Mouse (Mus musculus) lung, postnatal 10 days (tissue): ENCODE measurements around the gene Gstt1.

ENCODE experiments used
- DNase-seq: peaks from one replicate; pipeline ENCODE4 v3.0.0; 2021

Gstt1 gene

GRCm38 (mm10) chr10:75763682-75764518 is 34.5 kb downstream of the Gstt1 start, which contains the start of gene Cabin1:
Cabin1 (minus strand) TSS chr10:75764341.
- DNase-seq, result peak; percentile 98

GRCm38 (mm10) chr10:75762413-75762812 is 36.0 kb downstream of the Gstt1 start:
- DNase-seq, result no peak

DNA sequence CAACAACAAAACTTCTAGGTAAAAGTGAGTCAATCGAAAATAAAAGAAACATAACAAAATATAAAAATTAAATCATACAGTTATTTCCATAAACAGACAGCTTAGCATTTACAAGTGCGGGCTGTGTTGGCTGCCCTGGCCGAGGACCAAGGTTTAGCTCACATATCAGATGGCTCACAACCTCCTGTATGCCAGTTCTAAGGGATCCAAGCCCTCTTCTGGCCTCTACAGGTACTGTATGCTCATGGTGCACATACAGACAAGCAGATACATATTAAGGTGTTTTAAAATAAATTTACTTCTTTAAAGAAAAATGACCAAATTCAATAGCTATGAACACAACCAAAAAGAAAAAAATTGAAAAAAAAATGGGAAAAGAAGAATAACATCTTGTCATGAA is 38.1 kb downstream of the Gstt1 start:
- no peak for DNase-seq

DNA sequence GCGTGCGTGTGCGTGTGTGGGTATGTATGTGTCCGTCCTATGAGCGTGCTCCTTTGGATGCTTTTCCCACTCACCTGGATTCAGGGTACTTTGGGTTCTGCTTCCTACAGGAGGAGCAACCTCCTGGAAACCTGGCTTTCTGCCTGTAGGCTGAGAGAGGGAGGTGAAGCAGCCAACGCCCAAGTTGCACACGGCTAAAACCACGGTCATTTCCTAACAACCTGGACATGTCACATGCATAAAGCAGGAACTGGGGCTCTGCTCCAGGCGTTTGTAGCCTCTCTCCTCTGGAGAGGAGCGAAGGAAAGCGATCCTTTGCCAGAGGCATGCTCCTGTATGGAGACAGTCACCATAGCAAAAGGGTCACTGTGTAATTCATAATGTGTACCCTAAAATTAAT is 41.7 kb downstream of the Gstt1 start:
- no peak for DNase-seq

- DNase-seq, result peak; percentile 87
Observed at GRCm38 (mm10) chr10:75744017-75744416, 54.4 kb downstream of the Gstt1 start.

DNA sequence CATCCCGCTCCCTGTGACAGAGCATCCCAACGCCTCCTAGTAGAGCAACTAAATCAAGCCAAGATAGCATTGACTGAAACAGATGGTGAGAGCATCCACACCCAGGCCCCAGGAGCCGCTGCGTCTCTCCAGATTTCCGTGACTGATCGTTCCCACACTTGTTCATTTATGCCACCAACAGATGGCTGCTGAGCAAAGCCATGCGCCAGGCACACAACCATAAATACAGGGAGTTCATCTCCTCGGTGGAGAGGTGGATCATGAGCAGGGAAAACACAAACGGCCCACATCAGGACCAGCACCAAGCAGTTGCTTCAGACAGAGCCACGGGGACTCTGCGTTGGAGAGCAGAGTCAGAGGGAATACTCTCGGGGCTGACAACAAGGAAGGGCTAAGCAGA is 55.0 kb downstream of the Gstt1 start:
- no peak for DNase-seq

DNA sequence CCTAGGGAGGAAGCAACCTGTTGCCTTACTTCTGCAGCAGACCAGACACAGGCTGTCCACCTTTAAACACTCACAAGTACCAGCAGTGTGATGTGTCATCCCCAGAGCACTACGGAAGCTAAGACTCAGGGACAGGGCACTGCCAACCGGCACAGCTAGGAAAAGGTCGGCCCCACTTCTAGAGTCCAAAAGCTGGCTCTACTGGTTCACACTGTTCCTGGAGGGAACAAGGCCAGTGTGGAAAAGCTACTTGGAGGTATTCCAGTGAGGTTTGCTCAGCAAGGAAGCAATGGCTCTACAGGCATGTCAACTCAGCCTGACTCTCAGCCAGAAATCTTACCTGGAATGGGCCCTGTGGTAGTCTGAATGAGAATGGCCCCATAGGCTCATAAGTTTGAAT is 57.5 kb downstream of the Gstt1 start:
- no peak for DNase-seq
